Mouse (Mus musculus) c-Kit-positive CD71-negative TER-119-negative erythroid progenitor cells, embryonic 14.5 days (primary cell): Measurements from ENCODE around the gene Slc17a6.
"Not testable (repeated sequence)": the region's sequence is repeated elsewhere in the genome, so short reads cannot be mapped to it uniquely, and the experiment has no call there.

Source experiments
- DNase-seq: peaks from one replicate; pipeline ENCODE4 v3.0.0-alpha.2; 2013; ENCODE audit warnings: low read depth

Slc17a6 gene

DNA sequence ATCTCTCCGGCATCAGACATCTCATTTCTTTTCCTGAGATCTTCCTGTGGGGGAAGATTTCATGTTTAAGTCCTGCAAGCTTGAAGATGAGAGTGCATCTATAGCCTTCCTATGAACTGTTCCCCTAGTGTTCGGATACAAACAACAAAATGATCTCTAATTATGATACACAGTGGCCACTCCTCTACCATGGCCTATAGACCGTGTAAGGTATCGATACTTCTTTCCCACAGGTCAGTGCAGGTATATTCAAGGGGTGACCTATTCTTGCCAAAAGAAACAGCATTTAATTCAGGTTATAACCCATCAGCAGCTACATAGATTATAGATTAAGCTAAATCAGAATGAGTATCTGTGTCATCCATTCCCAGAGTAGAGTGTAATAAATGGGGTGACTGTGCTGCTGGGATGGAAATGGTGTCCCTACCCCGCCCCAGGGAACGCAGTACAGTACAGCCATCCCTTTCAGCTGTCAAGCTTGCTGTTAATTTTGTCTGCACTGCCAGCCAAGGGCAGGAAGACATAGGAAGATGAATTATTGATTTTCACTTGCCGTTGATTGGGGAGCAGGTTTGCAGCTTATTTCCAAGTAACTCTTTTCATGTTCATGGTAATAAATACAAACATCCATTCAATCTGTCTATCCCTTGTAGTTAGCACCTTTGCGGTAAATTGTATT, 71.9 kb downstream of the Slc17a6 start:
- DNase-seq, result no peak

GRCm38 (mm10) chr7:51694452-51694851, 72.6 kb downstream of the Slc17a6 start:
- no peak for DNase-seq

DNA sequence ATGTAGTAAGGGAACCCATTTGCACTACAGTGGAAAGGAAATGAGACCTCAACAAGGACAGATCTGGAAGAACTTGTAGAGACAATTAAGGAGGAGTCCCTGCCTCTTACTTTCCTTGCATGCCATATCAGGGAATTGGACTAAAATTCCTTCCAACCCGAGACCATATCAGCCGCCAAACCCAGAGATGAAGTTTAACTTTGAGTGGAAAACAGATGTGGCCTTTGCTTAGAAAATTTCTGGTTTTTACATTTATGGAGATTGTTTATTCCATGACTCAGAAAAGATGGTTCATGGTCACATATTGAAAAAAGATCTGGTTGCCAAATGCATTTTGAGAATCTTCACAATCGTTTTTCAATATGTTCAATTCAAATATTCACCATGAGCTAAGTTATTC, 87.7 kb downstream of the Slc17a6 start:
- DNase-seq, result no peak

- not testable (repeated sequence) for DNase-seq
These were observed 88.5 kb downstream of the Slc17a6 start for GRCm38 (mm10) chr7:51710346-51710745.

DNA sequence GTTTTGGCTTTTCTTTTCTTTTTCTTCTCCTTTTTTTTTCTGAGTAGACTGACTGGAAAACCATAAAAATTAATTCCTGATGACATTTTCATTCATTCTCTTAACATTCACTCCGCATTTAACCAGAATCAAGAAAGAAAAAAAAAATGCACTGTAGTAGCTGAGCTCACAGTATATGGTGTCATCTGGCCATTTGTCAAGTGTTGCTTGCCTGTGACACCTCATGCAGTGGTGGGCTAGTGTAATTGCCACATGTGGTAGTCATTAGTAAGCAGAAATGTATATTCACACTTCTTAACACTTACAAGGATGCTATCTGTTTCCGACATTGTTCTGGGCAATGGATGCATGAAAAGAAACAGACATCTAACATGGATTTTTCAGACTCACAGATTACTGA, 94.0 kb downstream of the Slc17a6 start:
- DNase-seq, result no peak
